Mouse (Mus musculus): ENCODE results near the gene Xrra1. TPM values are rescaled to one million over a fixed set of nuclear protein-coding genes. Genes with fewer than 3 reads are reported as not detected.
"Not testable (repeated sequence)": the region's sequence is repeated elsewhere in the genome, so short reads cannot be mapped to it uniquely, and the experiment has no call there.

Gene Xrra1
- polyA plus RNA-seq, 1 experiment from 2014 or later, result 0.30 TPM

- H3K36me3 ChIP-seq (ENCODE audit: insufficient read depth), result peaks cover 64% of the 10 kb centered on the region
- no peaks in the 10 kb centered on the region for H3K4me1 ChIP-seq (ENCODE audit: insufficient read depth)
- 80% methylated on average over 4 of the region's 4 CpGs for WGBS
- no peaks in the 10 kb centered on the region for H3K27me3 ChIP-seq (ENCODE audit: insufficient read depth, low read length)
- no peak for TF ChIP-seq CTCF (IDR thresholded peaks at IDR 0.05; ENCODE audit: low read depth)
- no peak overlapping the region for H3K27ac ChIP-seq (ENCODE audit: low read depth)
- H3K9ac ChIP-seq, result no peak overlapping the region
- no peaks in the 10 kb centered on the region for H3K9me3 ChIP-seq (ENCODE audit: low read depth, low read length)
- no peak overlapping the region for H3K4me3 ChIP-seq (ENCODE audit: low read depth, low read length)
- ATAC-seq (ENCODE audit: insufficient read depth) (no peak), DNase-seq (peak; percentile 5)
- H3K4me2 ChIP-seq, result no peak overlapping the region
These were observed 87.4 kb downstream of the Xrra1 start for GRCm38 (mm10) chr7:99946356-99946755.

- DNase-seq (peak; percentile 44), ATAC-seq (ENCODE audit: insufficient read depth) (no peak; the same call in 1 of the 2 replicates)
- Histone ChIP-seq H3K27me3 (ENCODE audit: insufficient read depth, low read length) (no peaks in the 10 kb centered on the region), H3K9me3 (ENCODE audit: low read depth, low read length) (no peaks in the 10 kb centered on the region), H3K9ac (no peak overlapping the region), H3K4me2 (no peak overlapping the region), H3K4me1 (ENCODE audit: insufficient read depth) (no peaks in the 10 kb centered on the region), H3K4me3 (ENCODE audit: low read depth, low read length) (no peak overlapping the region), H3K27ac (ENCODE audit: low read depth) (no peak overlapping the region), H3K36me3 (ENCODE audit: insufficient read depth) (peaks cover 65% of the 10 kb centered on the region)
- 89% methylated on average over 9 of the region's 9 CpGs for whole genome bisulfite sequencing
- TF ChIP-seq CTCF (IDR thresholded peaks at IDR 0.05; ENCODE audit: low read depth), result no peak
These were observed 88.4 kb downstream of the Xrra1 start for GRCm38 (mm10) chr7:99947329-99947728.

- WGBS, result 78% methylated on average over 6 of the region's 6 CpGs
- no peak for TF ChIP-seq CTCF (IDR thresholded peaks at IDR 0.05; ENCODE audit: low read depth)
- Histone ChIP-seq H3K4me1 (ENCODE audit: insufficient read depth) (no peaks in the 10 kb centered on the region), H3K36me3 (ENCODE audit: insufficient read depth) (peaks cover 17% of the 10 kb centered on the region; the same call in 1 of the 2 replicates), H3K4me2 (no peak overlapping the region), H3K4me3 (ENCODE audit: low read depth, low read length) (no peak overlapping the region), H3K27me3 (ENCODE audit: insufficient read depth, low read length) (no peaks in the 10 kb centered on the region), H3K9ac (no peak overlapping the region), H3K9me3 (ENCODE audit: low read depth, low read length) (no peaks in the 10 kb centered on the region), H3K27ac (ENCODE audit: low read depth) (no peak overlapping the region)
- DNase-seq (peak; percentile 20), ATAC-seq (ENCODE audit: insufficient read depth) (no peak)
These were observed 94.7 kb downstream of the Xrra1 start for GRCm38 (mm10) chr7:99953442-99954098.

GRCm38 (mm10) chr7:99954212-99954611, 95.3 kb downstream of the Xrra1 start:
- Histone ChIP-seq H3K9ac (no peak overlapping the region), H3K27ac (ENCODE audit: low read depth) (no peak overlapping the region), H3K27me3 (ENCODE audit: insufficient read depth, low read length) (no peaks in the 10 kb centered on the region), H3K4me1 (ENCODE audit: insufficient read depth) (no peaks in the 10 kb centered on the region), H3K4me3 (ENCODE audit: low read depth, low read length) (no peak overlapping the region), H3K4me2 (no peak overlapping the region), H3K36me3 (ENCODE audit: insufficient read depth) (peaks cover 15% of the 10 kb centered on the region; the same call in 1 of the 2 replicates), H3K9me3 (ENCODE audit: low read depth, low read length) (no peaks in the 10 kb centered on the region)
- no peak for ATAC-seq (ENCODE audit: insufficient read depth)
- TF ChIP-seq CTCF (IDR thresholded peaks at IDR 0.05; ENCODE audit: low read depth), result no peak
- 88% methylated on average over 8 of the region's 8 CpGs for WGBS
- no peak for DNase-seq

GRCm38 (mm10) chr7:99956095-99956494, 97.2 kb downstream of the Xrra1 start:
- H3K36me3 ChIP-seq (ENCODE audit: insufficient read depth), result peaks cover 7% of the 10 kb centered on the region; the same call in 1 of the 2 replicates
- H3K27ac ChIP-seq (ENCODE audit: low read depth), result no peak overlapping the region
- DNase-seq, result no peak
- no peak for ATAC-seq (ENCODE audit: insufficient read depth)
- no peak overlapping the region for H3K9ac ChIP-seq
- no peak overlapping the region for H3K4me3 ChIP-seq (ENCODE audit: low read depth, low read length)
- H3K9me3 ChIP-seq (ENCODE audit: low read depth, low read length), result no peaks in the 10 kb centered on the region
- no peaks in the 10 kb centered on the region for H3K27me3 ChIP-seq (ENCODE audit: insufficient read depth, low read length)
- 96% methylated on average over 7 of the region's 7 CpGs for WGBS
- no peak for TF ChIP-seq CTCF (IDR thresholded peaks at IDR 0.05; ENCODE audit: low read depth)
- no peak overlapping the region for H3K4me2 ChIP-seq
- no peaks in the 10 kb centered on the region for H3K4me1 ChIP-seq (ENCODE audit: insufficient read depth)

GRCm38 (mm10) chr7:99957226-99957965, 98.5 kb downstream of the Xrra1 start:
- H3K4me3 ChIP-seq (ENCODE audit: low read depth, low read length), result no peak overlapping the region
- H3K9ac ChIP-seq, result no peak overlapping the region
- no peak for TF ChIP-seq CTCF (IDR thresholded peaks at IDR 0.05; ENCODE audit: low read depth)
- H3K36me3 ChIP-seq (ENCODE audit: insufficient read depth), result no peaks in the 10 kb centered on the region
- H3K4me2 ChIP-seq, result no peak overlapping the region
- DNase-seq (no peak), ATAC-seq (ENCODE audit: insufficient read depth) (no peak)
- no peaks in the 10 kb centered on the region for H3K4me1 ChIP-seq (ENCODE audit: insufficient read depth)
- WGBS, result 85% methylated on average over 12 of the region's 12 CpGs
- H3K27ac ChIP-seq (ENCODE audit: low read depth), result no peak overlapping the region
- H3K27me3 ChIP-seq (ENCODE audit: insufficient read depth, low read length), result no peaks in the 10 kb centered on the region
- no peaks in the 10 kb centered on the region for H3K9me3 ChIP-seq (ENCODE audit: low read depth, low read length)

GRCm38 (mm10) chr7:99960571-99960970, 101.7 kb downstream of the Xrra1 start:
- not testable (repeated sequence) for DNase-seq; H3K4me2 ChIP-seq; H3K4me1 ChIP-seq (ENCODE audit: insufficient read depth); H3K9me3 ChIP-seq (ENCODE audit: low read depth, low read length); H3K4me3 ChIP-seq (ENCODE audit: low read depth, low read length); H3K27ac ChIP-seq (ENCODE audit: low read depth); H3K36me3 ChIP-seq (ENCODE audit: insufficient read depth); H3K9ac ChIP-seq; H3K27me3 ChIP-seq (ENCODE audit: insufficient read depth, low read length); ATAC-seq (ENCODE audit: insufficient read depth)
- WGBS, result 62% methylated on average over 2 of the region's 2 CpGs

Measured in lung, embryonic 14.5 days (tissue).